Mouse (Mus musculus) testis, adult 2 months (tissue): ENCODE data around the gene Gcnt2. TPM values are rescaled to one million over a fixed set of nuclear protein-coding genes. Genes with fewer than 3 reads are reported as not detected.

Experiments used
- H3K27ac ChIP-seq: fragments of 200-500 bp; 2 replicates; pipeline ENCODE4 v1.5.1; 2012; ENCODE audit warnings: low read depth, low read length; ENCODE audit not compliant: control insufficient read depth, insufficient read depth
- H3K27me3 ChIP-seq: fragments of 200-500 bp; 2 replicates; pipeline ENCODE4 v1.6.1; 2012; ENCODE audit warnings: mild to moderate bottlenecking, low read length, moderate library complexity; ENCODE audit not compliant: control insufficient read depth, insufficient read depth
- H3K36me3 ChIP-seq: fragments of 200-500 bp; 2 replicates; pipeline ENCODE4 v1.6.1; 2012; ENCODE audit warnings: mild to moderate bottlenecking, low read length; ENCODE audit not compliant: control insufficient read depth, insufficient read depth
- H3K4me1 ChIP-seq: fragments of 200-500 bp; 2 replicates; pipeline ENCODE4 v1.6.1; 2012; ENCODE audit warnings: low read length; ENCODE audit not compliant: control insufficient read depth, insufficient read depth
- H3K4me3 ChIP-seq: fragments of 200-500 bp; 2 replicates; pipeline ENCODE4 v1.5.1; 2012; ENCODE audit warnings: low read depth, mild to moderate bottlenecking, low read length, moderate library complexity, mixed read lengths; ENCODE audit not compliant: control insufficient read depth
- CTCF ChIP-seq: fragments of 200-500 bp; IDR thresholded peaks from 2 replicates; pipeline ENCODE4 v1.5.1; 2012; ENCODE audit warnings: low read depth, mild to moderate bottlenecking, inconsistent platforms, low read length, moderate library complexity; ENCODE audit not compliant: control insufficient read depth, insufficient read depth, insufficient replicate concordance
- POLR2A ChIP-seq: fragments of 200-500 bp; IDR thresholded peaks from 2 replicates; pipeline ENCODE4 v1.6.1; 2012; ENCODE audit warnings: low read depth, mild to moderate bottlenecking, inconsistent platforms, low read length, moderate library complexity; ENCODE audit not compliant: control insufficient read depth
- polyA plus RNA-seq: library from polyadenylated mRNA; depleted of rRNA; stranded (reverse); fragments of >200 nt; gene quantifications from 2 replicates; pipeline ENCODE4 v1.2.3, GENCODE M21; 2012

Gene Gcnt2
- polyA plus RNA-seq, 1 experiment, result 0.32 TPM

DNA sequence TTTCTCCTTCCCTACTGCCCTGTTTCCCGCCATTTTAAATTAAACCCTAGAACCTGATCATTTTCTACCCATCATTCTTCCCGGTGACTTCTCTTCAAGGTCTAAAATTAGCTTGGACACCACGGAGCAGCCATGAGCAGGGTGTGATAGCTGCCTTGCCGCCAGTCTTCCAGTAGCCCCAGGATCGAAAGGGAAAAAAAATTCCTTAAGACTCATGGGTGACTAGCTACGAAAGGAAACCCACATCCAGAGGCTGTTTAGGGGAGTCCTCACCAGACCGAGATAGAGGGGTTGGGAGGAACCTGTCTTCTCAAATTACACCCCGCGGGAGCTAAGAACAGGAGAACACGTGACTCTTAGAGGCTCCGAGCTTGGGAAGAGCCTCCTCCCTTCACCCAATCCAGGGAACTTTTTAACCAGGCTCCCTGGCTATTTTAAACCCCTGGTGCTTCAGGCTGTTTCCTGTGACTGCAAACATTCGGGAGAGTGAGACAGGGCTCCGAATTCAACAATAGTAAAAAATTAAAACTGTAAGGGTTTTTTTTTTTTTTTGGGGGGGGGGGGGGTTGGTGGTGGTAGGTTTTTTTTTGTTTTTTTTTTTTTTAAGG, 5.0 kb upstream of the Gcnt2 start:
- TF ChIP-seq CTCF, result no peak
- TF ChIP-seq POLR2A, result no peak
- Histone ChIP-seq H3K36me3 (no peaks in the 10 kb centered on the region), H3K27me3 (no peaks in the 10 kb centered on the region; the same call in 1 of the 2 replicates), H3K27ac (no peak overlapping the region), H3K4me1 (peaks cover 2% of the 10 kb centered on the region; the same call in 1 of the 2 replicates), H3K4me3 (peak overlapping the region; percentile 60)

DNA sequence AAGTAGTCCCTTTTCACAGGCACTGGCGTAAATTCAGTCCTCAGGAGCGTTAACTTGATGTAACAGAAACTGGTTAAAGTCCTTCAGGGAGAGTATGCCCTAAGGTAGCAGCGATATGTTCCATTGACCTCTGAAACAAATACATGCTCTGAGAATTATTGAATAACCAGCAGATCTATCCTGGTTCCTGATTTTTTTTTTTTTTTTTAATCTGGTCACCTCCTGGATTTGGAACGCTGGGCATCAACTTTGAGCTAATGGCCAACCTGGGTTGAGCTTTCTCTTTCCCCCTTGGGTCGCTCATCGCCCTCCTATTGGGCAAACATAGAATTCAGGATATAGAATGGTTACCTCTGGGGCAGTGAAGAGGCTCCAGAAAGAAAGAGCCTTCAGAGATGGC, 4.3 kb upstream of the Gcnt2 start:
- no peaks in the 10 kb centered on the region for H3K36me3 ChIP-seq
- no peak for TF ChIP-seq CTCF
- TF ChIP-seq POLR2A, result no peak
- no peaks in the 10 kb centered on the region; the same call in 1 of the 2 replicates for H3K27me3 ChIP-seq
- H3K4me3 ChIP-seq, result no peak overlapping the region
- peaks cover 2% of the 10 kb centered on the region; the same call in 1 of the 2 replicates for H3K4me1 ChIP-seq
- H3K27ac ChIP-seq, result no peak overlapping the region

DNA sequence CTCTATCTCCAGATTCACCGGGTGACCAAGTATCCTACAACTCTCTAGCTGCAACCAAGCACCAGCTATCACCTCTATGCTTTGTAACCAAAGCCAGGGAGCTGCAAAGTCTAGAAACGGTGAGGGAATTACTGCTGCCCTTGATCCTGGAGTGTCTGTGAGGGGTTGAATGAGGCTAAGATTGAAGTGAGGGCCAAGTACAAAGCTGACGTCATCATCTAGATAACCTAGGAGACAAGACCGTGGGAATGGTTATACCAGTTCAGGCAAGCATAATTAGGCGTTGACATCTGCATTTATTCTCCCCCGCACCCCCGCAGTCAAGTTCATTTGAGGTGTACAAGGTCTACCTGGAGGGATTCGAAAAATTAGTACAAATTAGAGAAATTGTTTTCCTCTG, 2.8 kb upstream of the Gcnt2 start:
- Histone ChIP-seq H3K4me1 (peaks cover 2% of the 10 kb centered on the region; the same call in 1 of the 2 replicates), H3K4me3 (no peak overlapping the region), H3K27me3 (no peaks in the 10 kb centered on the region; the same call in 1 of the 2 replicates), H3K36me3 (no peaks in the 10 kb centered on the region), H3K27ac (no peak overlapping the region)
- no peak for TF ChIP-seq CTCF
- no peak for TF ChIP-seq POLR2A

DNA sequence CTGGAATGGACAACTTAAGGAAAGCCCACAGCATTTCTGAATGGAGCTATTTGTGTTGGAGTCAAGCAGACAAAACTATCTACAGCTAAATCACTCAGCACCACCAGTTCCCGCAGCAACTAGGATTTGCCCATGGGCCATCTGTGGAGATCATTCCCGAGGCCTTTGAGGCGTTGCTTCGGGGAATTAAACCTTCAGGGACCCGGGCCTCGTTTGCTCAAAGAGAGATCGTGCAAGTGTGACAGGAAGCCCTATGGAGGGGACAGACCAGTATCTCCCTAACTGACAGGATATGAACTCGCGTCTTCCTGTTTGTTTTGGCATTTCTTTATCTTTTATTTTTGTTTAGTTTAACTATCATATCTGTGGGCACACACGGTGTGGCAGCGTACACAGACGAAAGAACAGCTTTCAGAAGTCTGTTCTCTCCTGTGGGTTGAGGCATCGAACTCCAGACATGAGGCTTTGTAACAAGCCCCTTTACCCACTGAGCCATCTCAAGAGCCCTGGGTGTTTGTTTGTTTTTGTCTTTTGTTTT, 2.2 kb upstream of the Gcnt2 start:
- no peak overlapping the region for H3K27ac ChIP-seq
- no peak for TF ChIP-seq CTCF
- no peak for TF ChIP-seq POLR2A

DNA sequence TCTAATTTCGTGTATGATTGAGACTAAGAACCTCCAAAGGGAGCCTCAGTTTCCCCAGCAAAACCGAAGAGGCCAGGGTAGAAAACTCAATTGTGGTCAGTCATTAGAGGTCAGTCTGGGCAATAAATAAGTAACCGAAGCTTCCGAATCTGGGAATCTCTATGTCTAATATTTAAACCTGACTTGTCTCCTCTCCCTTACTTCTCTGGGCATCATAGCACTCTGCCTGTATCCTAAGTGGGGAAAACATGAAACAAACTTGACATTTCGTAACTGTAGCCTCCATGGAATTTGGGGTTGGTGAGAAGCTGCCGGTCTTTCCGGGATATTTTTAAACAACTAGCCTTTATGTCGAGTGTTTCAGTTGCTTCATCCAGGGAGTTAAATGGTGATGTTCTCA, 329 bp upstream of the Gcnt2 start:
- TF ChIP-seq CTCF (no peak), POLR2A (no peak)
- Histone ChIP-seq H3K4me3 (no peak overlapping the region), H3K36me3 (no peaks in the 10 kb centered on the region), H3K4me1 (no peaks in the 10 kb centered on the region; the same call in 1 of the 2 replicates), H3K27ac (no peak overlapping the region), H3K27me3 (no peaks in the 10 kb centered on the region; the same call in 1 of the 2 replicates)

More for the DNA sequence above, 2.2 kb upstream of the Gcnt2 start:
- Histone ChIP-seq H3K27me3 (no peaks in the 10 kb centered on the region; the same call in 1 of the 2 replicates), H3K4me1 (no peaks in the 10 kb centered on the region; the same call in 1 of the 2 replicates), H3K4me3 (no peak overlapping the region), H3K36me3 (no peaks in the 10 kb centered on the region)

DNA sequence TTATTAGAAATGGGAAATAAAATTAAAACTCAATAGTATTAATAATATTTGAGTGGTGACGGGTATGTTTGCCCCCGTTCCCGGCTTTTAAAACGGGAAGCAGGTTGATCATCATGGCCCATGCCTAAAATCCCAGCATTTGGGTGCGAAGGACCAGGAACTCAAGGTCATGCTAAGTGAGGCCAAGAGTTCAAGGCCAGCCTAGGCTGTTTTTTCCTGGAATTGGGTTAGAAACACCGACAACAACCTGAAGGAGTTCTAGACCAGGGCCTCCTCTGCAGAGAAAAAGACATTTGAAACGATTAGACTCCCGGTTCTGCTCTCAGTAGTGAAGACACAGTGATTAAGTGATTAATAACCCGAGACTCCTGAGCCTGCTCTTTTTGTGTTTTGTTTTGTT, 3.5 kb downstream of the Gcnt2 start:
- TF ChIP-seq POLR2A, result no peak
- TF ChIP-seq CTCF, result no peak
- no peaks in the 10 kb centered on the region for H3K27me3 ChIP-seq
- H3K27ac ChIP-seq, result no peak overlapping the region
- no peaks in the 10 kb centered on the region for H3K36me3 ChIP-seq
- H3K4me1 ChIP-seq, result no peaks in the 10 kb centered on the region
- H3K4me3 ChIP-seq, result no peak overlapping the region

DNA sequence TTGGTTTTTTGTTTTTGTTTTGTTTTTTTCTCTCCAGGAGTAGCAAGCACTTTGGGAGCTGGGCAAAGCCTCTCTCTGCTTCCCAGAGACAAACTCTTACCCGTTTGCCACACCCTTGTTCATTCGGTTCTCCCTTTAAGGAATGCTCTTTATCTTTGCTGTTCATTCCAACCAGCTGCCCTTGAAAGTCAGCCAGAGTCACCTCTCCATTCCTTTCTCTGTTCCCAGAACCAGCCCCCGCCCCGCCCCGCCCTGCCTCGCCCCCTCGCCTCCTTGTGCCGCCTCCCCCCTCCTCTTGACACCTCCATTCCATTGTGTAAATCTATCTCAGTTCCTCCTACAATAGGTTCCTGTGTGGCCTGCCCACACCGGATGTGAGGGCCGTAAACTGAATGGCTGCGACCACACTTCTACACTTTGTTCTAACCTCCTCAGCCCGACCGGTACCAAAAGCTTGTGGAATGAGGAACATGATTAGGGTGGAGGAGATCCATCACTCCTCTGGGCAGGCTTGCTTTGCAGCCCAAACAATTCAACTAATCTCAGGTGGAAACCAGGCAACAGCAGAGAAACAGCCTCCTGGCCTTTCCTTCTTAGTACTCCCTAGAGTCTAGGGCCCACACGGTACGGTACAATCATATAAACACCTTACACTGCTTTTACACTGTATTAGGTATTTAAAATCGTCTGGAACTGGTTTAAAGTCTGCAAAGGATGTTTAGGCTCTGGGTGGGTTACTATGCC, 9.5 kb downstream of the Gcnt2 start:
- Histone ChIP-seq H3K4me1 (peaks cover 3% of the 10 kb centered on the region; the same call in 1 of the 2 replicates), H3K27ac (peak overlapping the region; percentile 49), H3K27me3 (no peaks in the 10 kb centered on the region), H3K4me3 (no peak overlapping the region), H3K36me3 (no peaks in the 10 kb centered on the region)
- TF ChIP-seq POLR2A, result no peak
- TF ChIP-seq CTCF, result no peak
